Mouse (Mus musculus) lung, adult 2 months (tissue): ENCODE measurements around the gene Zfp36.

ENCODE experiments used
- CTCF ChIP-seq: fragments of 200-500 bp; IDR thresholded peaks from 2 replicates; pipeline ENCODE4 v1.5.1; 2011; ENCODE audit warnings: mild to moderate bottlenecking, low read length, control low read depth; ENCODE audit not compliant: insufficient read depth
- POLR2A ChIP-seq: fragments of 200-500 bp; IDR thresholded peaks from 2 replicates; pipeline ENCODE4 v1.6.1; 2011; ENCODE audit warnings: low read depth, mild to moderate bottlenecking, control low read depth, low read length, borderline replicate concordance; ENCODE audit errors: extremely low read depth

DNA sequence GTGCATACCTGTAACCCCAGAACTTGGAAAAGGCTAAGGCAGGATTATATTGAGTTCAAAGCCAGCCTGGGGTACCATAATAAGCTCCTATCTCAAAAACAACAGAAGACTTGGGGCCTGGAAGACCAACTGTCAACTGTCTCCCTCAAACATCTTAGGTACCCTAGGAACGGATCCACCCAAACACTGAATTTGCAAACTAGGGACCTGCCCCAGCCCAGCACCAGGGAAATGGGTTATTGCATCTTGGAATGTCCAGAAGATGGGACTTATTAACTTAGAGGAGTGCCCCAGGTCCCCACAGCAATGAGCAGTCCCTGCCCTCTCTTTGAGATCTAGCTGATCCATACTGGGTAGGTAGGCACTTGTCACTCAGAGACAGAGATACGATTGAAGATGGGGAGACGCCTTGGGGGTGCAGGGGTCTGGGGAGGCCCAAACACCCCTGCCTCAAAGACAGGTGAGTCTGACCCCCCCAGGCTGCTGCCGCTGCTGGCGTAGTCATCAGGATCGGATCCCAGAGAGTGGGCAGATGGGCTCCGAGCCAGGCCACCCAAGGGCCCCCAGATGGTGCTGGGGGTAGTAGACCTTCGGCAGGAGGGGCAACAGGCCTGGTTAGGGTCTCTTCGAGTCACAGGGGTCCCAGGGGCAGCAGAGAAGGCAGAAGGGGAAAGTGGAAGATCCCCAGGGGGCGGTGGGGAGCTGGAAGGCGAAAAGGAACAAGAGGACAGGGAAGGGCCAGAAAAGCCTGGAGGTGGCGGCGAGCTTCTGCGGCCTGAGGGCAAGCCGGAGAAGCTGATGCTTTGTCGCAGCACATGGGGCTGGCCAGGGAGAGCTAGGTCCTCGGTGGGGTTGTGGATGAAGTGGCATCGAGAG lies 2.6 kb downstream of the Zfp36 start:
- TF ChIP-seq CTCF (no peak), POLR2A (peak; percentile 55)
